Mouse (Mus musculus): Measurements from ENCODE around the gene Add2.

DNA sequence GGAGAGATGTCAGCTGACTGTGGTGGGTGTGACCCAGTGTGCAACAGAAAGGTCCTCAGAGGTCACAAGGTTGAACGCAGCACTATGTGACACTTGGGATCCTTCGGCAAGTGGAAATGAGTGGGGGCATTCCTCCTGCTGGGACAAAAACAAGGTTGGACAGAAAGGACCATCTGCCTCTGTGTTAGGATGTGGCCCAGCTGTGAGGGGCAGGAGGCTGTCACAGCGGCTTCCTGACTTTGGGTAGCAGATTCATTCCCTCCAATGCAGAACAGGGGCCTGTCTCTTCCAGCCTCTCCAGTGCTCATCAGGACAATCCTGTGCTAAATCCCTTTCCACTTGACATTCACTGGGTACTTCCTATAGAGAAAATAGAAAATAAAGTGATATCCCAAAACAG, 132.4 kb downstream of the Add2 start:
- no peak for TF ChIP-seq CTCF (IDR thresholded peaks at IDR 0.05; ENCODE audit: control insufficient read depth, insufficient read depth, low read length)
- no peak for TF ChIP-seq POLR2A (IDR thresholded peaks at IDR 0.05; ENCODE audit: borderline replicate concordance, control insufficient read depth, low read depth, low read length)
